Mouse (Mus musculus) thymus, postnatal 10 days (tissue): ENCODE data around the gene Fgf10.

Source experiments
- DNase-seq, 2 experiments: peaks; one replicate each; pipeline ENCODE4 v3.0.0; 2021; ENCODE audit warnings: low spot score in 2 of 2

Gene Fgf10

GRCm38 (mm10) chr13:118835078-118835477 is 165.5 kb downstream of the Fgf10 start:
- DNase-seq, result no peak
